Mouse (Mus musculus) liver, embryonic 12.5 days (tissue): ENCODE results near the gene Shoc2. TPM values are rescaled to one million over a fixed set of nuclear protein-coding genes. Genes with fewer than 3 reads are reported as not detected.

Source experiments
- ATAC-seq: fragments of 200-750 bp; cut with Nextera tagmentation; 2 replicates; pipeline ENCODE4 v1.8.0; 2017; ENCODE audit warnings: moderate number of reproducible peaks, mild to moderate bottlenecking, moderate library complexity
- H3K27ac ChIP-seq: fragments of 300-500 bp; sonication (generic); 2 replicates; pipeline ENCODE4 v1.5.1; 2016; ENCODE audit warnings: mild to moderate bottlenecking
- H3K27me3 ChIP-seq: fragments of 300-500 bp; sonication (generic); replicated peaks from 2 replicates; pipeline ENCODE4 v1.6.1; 2016; ENCODE audit warnings: mild to moderate bottlenecking, moderate library complexity
- H3K36me3 ChIP-seq: fragments of 300-500 bp; sonication (generic); 2 replicates; pipeline ENCODE4 v1.6.1; 2016; ENCODE audit warnings: mild to moderate bottlenecking, moderate library complexity
- H3K4me1 ChIP-seq: fragments of 300-500 bp; sonication (generic); 2 replicates; pipeline ENCODE4 v1.6.1; 2016
- H3K4me2 ChIP-seq: fragments of 300-500 bp; sonication (generic); 2 replicates; pipeline ENCODE4 v1.6.1; 2016; ENCODE audit warnings: mild to moderate bottlenecking, moderate library complexity
- H3K4me3 ChIP-seq: fragments of 300-500 bp; sonication (generic); 2 replicates; pipeline ENCODE4 v1.5.1; 2016; ENCODE audit warnings: mild to moderate bottlenecking, moderate library complexity
- H3K9ac ChIP-seq: fragments of 300-500 bp; sonication (generic); 2 replicates; pipeline ENCODE4 v1.6.1; 2016; ENCODE audit warnings: mild to moderate bottlenecking, moderate library complexity
- H3K9me3 ChIP-seq: fragments of 300-500 bp; sonication (generic); replicated peaks from 2 replicates; pipeline ENCODE4 v1.6.1; 2016; ENCODE audit warnings: mild to moderate bottlenecking, moderate library complexity
- WGBS: fragments of 180-500 bp; shearing (Covaris S2); methylation state at CpG from one replicate; pipeline ENCODE4 v1.1.7; 2016; ENCODE audit not compliant: insufficient replicate concordance; 5-methylcytosine and 5-hydroxymethylcytosine counted together
- polyA plus RNA-seq: library from polyadenylated mRNA; unstranded; fragments of >200 nt; fragmentation: Nextera tagmentation; extraction: Ambion mirVana; gene quantifications from 2 replicates; pipeline ENCODE4 v1.2.1, GENCODE M21; 2016

Shoc2 gene
- polyA plus RNA-seq, 1 experiment from 2014 or later: 26.4 TPM

- no peak overlapping the region for H3K4me3 ChIP-seq
- no peak overlapping the region for H3K4me2 ChIP-seq
- H3K4me1 ChIP-seq: peaks cover 42% of the 10 kb centered on the region
- no peak overlapping the region for H3K9ac ChIP-seq
- H3K27ac ChIP-seq: no peak overlapping the region
- peaks cover 12% of the 10 kb centered on the region for H3K36me3 ChIP-seq
- no peaks in the 10 kb centered on the region for H3K27me3 ChIP-seq
- H3K9me3 ChIP-seq: no peaks in the 10 kb centered on the region
- no peak for ATAC-seq
- WGBS: 88% methylated on average over 1 of the region's 1 CpGs
Measured at GRCm38 (mm10) chr19:53983336-53983735, 39.2 kb downstream of the Shoc2 start.

- ATAC-seq: peak; percentile 85
- Histone ChIP-seq H3K4me3 (no peak overlapping the region), H3K27me3 (no peaks in the 10 kb centered on the region), H3K36me3 (peaks cover 17% of the 10 kb centered on the region), H3K9me3 (no peaks in the 10 kb centered on the region), H3K9ac (no peak overlapping the region), H3K4me2 (peak overlapping the region; percentile 31), H3K4me1 (peaks cover 42% of the 10 kb centered on the region), H3K27ac (peak overlapping the region; percentile 45; the same call in 1 of the 2 replicates)
- 72% methylated on average over 3 of the region's 3 CpGs for WGBS
Measured at GRCm38 (mm10) chr19:53984628-53985027, 40.5 kb downstream of the Shoc2 start.

GRCm38 (mm10) chr19:53990538-53990937 lies 46.4 kb downstream of the Shoc2 start:
- no peak for ATAC-seq
- peaks cover 23% of the 10 kb centered on the region for H3K36me3 ChIP-seq
- WGBS: 80% methylated on average over 2 of the region's 2 CpGs
- H3K4me3 ChIP-seq: no peak overlapping the region
- no peak overlapping the region for H3K9ac ChIP-seq
- no peak overlapping the region for H3K27ac ChIP-seq
- H3K9me3 ChIP-seq: no peaks in the 10 kb centered on the region
- peaks cover 11% of the 10 kb centered on the region for H3K4me1 ChIP-seq
- H3K4me2 ChIP-seq: no peak overlapping the region
- H3K27me3 ChIP-seq: no peaks in the 10 kb centered on the region

GRCm38 (mm10) chr19:53993860-53994259 lies 49.8 kb downstream of the Shoc2 start:
- 77% methylated on average over 3 of the region's 3 CpGs for WGBS
- H3K4me1 ChIP-seq: peaks cover 8% of the 10 kb centered on the region

GRCm38 (mm10) chr19:53994276-53994675 lies 50.2 kb downstream of the Shoc2 start:
- peaks cover 8% of the 10 kb centered on the region; the same call in 1 of the 2 replicates for H3K36me3 ChIP-seq
- H3K4me3 ChIP-seq: no peak overlapping the region
- peaks cover 10% of the 10 kb centered on the region for H3K4me1 ChIP-seq
- H3K9ac ChIP-seq: no peak overlapping the region
- H3K27me3 ChIP-seq: no peaks in the 10 kb centered on the region
- H3K4me2 ChIP-seq: no peak overlapping the region
- H3K27ac ChIP-seq: no peak overlapping the region
- no peak for ATAC-seq
- 84% methylated on average over 1 of the region's 1 CpGs for whole genome bisulfite sequencing
- H3K9me3 ChIP-seq: no peaks in the 10 kb centered on the region

More at GRCm38 (mm10) chr19:53993860-53994259, 49.8 kb downstream of the Shoc2 start:
- no peak overlapping the region for H3K4me3 ChIP-seq
- no peaks in the 10 kb centered on the region for H3K27me3 ChIP-seq
- peaks cover 10% of the 10 kb centered on the region for H3K36me3 ChIP-seq
- no peak for ATAC-seq
- H3K4me2 ChIP-seq: no peak overlapping the region
- H3K27ac ChIP-seq: no peak overlapping the region
- H3K9ac ChIP-seq: no peak overlapping the region
- H3K9me3 ChIP-seq: no peaks in the 10 kb centered on the region

- ATAC-seq: no peak
- Histone ChIP-seq H3K4me1 (peaks cover 7% of the 10 kb centered on the region; the same call in 1 of the 2 replicates), H3K27ac (no peak overlapping the region), H3K4me3 (no peak overlapping the region), H3K36me3 (0 out of 2 replicates have a peak, but pooled peaks cover 2% of the 10 kb centered on the region), H3K27me3 (no peaks in the 10 kb centered on the region), H3K9ac (no peak overlapping the region), H3K4me2 (no peak overlapping the region), H3K9me3 (no peaks in the 10 kb centered on the region)
- WGBS: 67% methylated on average over 4 of the region's 4 CpGs
Measured at GRCm38 (mm10) chr19:54010973-54011372, 66.9 kb downstream of the Shoc2 start.

- H3K4me3 ChIP-seq: no peak overlapping the region
- 86% methylated on average over 5 of the region's 5 CpGs for WGBS
- no peak overlapping the region for H3K27ac ChIP-seq
- H3K4me1 ChIP-seq: peaks cover 6% of the 10 kb centered on the region; the same call in 1 of the 2 replicates
- peaks cover 7% of the 10 kb centered on the region for H3K36me3 ChIP-seq
- no peak for ATAC-seq
- H3K4me2 ChIP-seq: no peak overlapping the region
- H3K9ac ChIP-seq: no peak overlapping the region
- no peaks in the 10 kb centered on the region for H3K9me3 ChIP-seq
- H3K27me3 ChIP-seq: no peaks in the 10 kb centered on the region
Measured at GRCm38 (mm10) chr19:54014999-54015398, 70.9 kb downstream of the Shoc2 start.

- Histone ChIP-seq H3K4me2 (no peak overlapping the region), H3K4me1 (peaks cover 4% of the 10 kb centered on the region; the same call in 1 of the 2 replicates), H3K4me3 (no peak overlapping the region), H3K9me3 (no peaks in the 10 kb centered on the region), H3K27ac (no peak overlapping the region), H3K9ac (no peak overlapping the region), H3K36me3 (peaks cover 9% of the 10 kb centered on the region), H3K27me3 (no peaks in the 10 kb centered on the region)
- WGBS: 83% methylated on average over 5 of the region's 5 CpGs
- no peak for ATAC-seq
Measured at GRCm38 (mm10) chr19:54015503-54015902, 71.4 kb downstream of the Shoc2 start.

GRCm38 (mm10) chr19:54035100-54035499 lies 91.0 kb downstream of the Shoc2 start:
- H3K9ac ChIP-seq: no peak overlapping the region
- WGBS: 81% methylated on average over 6 of the region's 6 CpGs
- no peak overlapping the region for H3K4me2 ChIP-seq
- H3K4me1 ChIP-seq: no peaks in the 10 kb centered on the region
- H3K27ac ChIP-seq: no peak overlapping the region
- H3K27me3 ChIP-seq: no peaks in the 10 kb centered on the region
- H3K9me3 ChIP-seq: no peaks in the 10 kb centered on the region
- no peak for ATAC-seq
- no peak overlapping the region for H3K4me3 ChIP-seq
- peaks cover 36% of the 10 kb centered on the region for H3K36me3 ChIP-seq

- WGBS: 70% methylated on average over 7 of the region's 7 CpGs
- H3K36me3 ChIP-seq: peaks cover 13% of the 10 kb centered on the region; the same call in 1 of the 2 replicates
- H3K27me3 ChIP-seq: peaks cover 25% of the 10 kb centered on the region
- peaks cover 8% of the 10 kb centered on the region; the same call in 1 of the 2 replicates for H3K4me1 ChIP-seq
- no peak overlapping the region for H3K27ac ChIP-seq
- no peak for ATAC-seq
- H3K9me3 ChIP-seq: no peaks in the 10 kb centered on the region
- no peak overlapping the region for H3K4me2 ChIP-seq
- no peak overlapping the region for H3K9ac ChIP-seq
- H3K4me3 ChIP-seq: no peak overlapping the region
Measured at GRCm38 (mm10) chr19:54039441-54039840, 95.3 kb downstream of the Shoc2 start.

GRCm38 (mm10) chr19:54040356-54041028 lies 96.4 kb downstream of the Shoc2 start:
- Histone ChIP-seq H3K4me1 (peaks cover 18% of the 10 kb centered on the region), H3K9ac (no peak overlapping the region), H3K9me3 (no peaks in the 10 kb centered on the region), H3K27me3 (peaks cover 35% of the 10 kb centered on the region), H3K36me3 (peaks cover 7% of the 10 kb centered on the region; the same call in 1 of the 2 replicates), H3K4me2 (no peak overlapping the region), H3K27ac (no peak overlapping the region), H3K4me3 (no peak overlapping the region)
- 46% methylated on average over 4 of the region's 4 CpGs for WGBS
- ATAC-seq: no peak

- ATAC-seq: no peak
- no peak overlapping the region for H3K4me2 ChIP-seq
- H3K9me3 ChIP-seq: no peaks in the 10 kb centered on the region
- no peak overlapping the region for H3K27ac ChIP-seq
- H3K4me3 ChIP-seq: no peak overlapping the region
- H3K36me3 ChIP-seq: peaks cover 6% of the 10 kb centered on the region; the same call in 1 of the 2 replicates
- WGBS: 16% methylated on average over 5 of the region's 5 CpGs
- H3K27me3 ChIP-seq: peaks cover 40% of the 10 kb centered on the region
- H3K9ac ChIP-seq: no peak overlapping the region
- H3K4me1 ChIP-seq: peaks cover 23% of the 10 kb centered on the region
Measured at GRCm38 (mm10) chr19:54041029-54041367, 96.9 kb downstream of the Shoc2 start.
